Mouse (Mus musculus): Measurements from ENCODE around the gene Snx20. TPM values are rescaled to one million over a fixed set of nuclear protein-coding genes. Genes with fewer than 3 reads are reported as not detected.
A peak's percentile ranks its signal among the peaks of the same experiment; 100 is the strongest.

Gene Snx20
- polyA plus RNA-seq, 1 experiment from 2014 or later, result 1.1 TPM

DNA sequence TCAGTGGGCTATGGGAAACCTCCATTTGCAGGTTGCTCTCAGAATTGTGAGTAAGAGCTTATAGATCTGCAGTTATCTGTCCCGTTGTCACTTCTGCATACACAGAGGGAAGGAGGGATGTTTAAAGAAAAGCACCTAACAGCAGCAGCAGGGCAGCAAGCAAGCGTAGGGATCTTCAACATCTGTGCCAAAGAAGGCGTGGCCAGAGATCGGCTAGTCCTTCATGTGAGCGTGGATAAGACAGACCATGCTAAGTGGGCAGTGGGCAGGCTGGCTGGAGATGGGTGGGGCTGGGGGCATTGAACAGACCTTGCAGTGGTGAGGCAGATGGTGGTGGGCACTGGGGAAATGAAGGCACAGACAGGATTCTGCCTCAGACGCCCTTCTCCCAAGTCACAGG lies 45.7 kb downstream of the Snx20 start:
- ATAC-seq (ENCODE audit: low read depth), result no peak
- WGBS, result 85% methylated on average over 6 of the region's 6 CpGs
- no peak overlapping the region for H3K9ac ChIP-seq
- no peak overlapping the region for H3K4me2 ChIP-seq
- no peak overlapping the region for H3K4me3 ChIP-seq
- no peaks in the 10 kb centered on the region for H3K27me3 ChIP-seq
- no peak overlapping the region for H3K27ac ChIP-seq (replicated peaks)
- H3K36me3 ChIP-seq, result peaks cover 28% of the 10 kb centered on the region
- no peaks in the 10 kb centered on the region for H3K4me1 ChIP-seq (replicated peaks)
- H3K9me3 ChIP-seq, result no peaks in the 10 kb centered on the region

DNA sequence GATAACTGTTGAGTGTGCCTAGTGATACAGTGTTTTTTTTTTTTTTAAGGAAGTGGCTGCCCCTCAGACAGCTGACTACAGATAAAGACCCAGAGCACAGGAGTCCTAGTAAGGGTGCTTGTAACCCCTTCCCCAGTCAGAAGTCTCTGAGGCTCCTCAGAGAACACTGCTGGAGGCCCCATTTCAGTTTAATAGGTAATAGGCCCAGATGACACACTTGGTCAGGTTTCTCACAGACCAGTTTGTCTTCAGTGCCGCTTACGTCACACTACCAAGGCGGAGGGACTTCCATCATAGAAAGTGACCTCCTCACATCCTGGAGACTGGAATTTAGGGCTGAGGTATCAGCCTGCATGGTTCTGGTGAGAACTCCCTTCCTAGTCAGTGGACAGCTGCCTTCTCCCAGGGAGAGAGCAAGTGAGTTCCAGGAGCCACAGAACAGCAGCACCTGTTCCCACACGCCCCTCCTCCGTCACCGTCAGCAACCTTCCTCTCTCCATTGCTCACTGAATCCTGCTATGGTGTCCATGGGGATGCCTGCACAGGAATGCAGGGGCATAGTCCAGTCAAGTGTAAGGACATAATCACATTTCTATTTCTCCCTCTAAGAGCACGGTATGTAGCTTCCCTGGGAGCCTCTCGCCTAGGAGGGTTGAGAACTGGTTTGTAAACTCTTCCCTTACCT lies 47.6 kb downstream of the Snx20 start:
- no peak for ATAC-seq (ENCODE audit: low read depth)
- H3K27ac ChIP-seq (replicated peaks), result no peak overlapping the region
- WGBS, result 89% methylated on average over 8 of the region's 8 CpGs
- no peaks in the 10 kb centered on the region for H3K27me3 ChIP-seq
- H3K9me3 ChIP-seq, result no peaks in the 10 kb centered on the region
- no peak overlapping the region for H3K4me3 ChIP-seq
- H3K36me3 ChIP-seq, result peaks cover 32% of the 10 kb centered on the region
- no peaks in the 10 kb centered on the region for H3K4me1 ChIP-seq (replicated peaks)
- no peak overlapping the region for H3K9ac ChIP-seq
- no peak overlapping the region for H3K4me2 ChIP-seq

DNA sequence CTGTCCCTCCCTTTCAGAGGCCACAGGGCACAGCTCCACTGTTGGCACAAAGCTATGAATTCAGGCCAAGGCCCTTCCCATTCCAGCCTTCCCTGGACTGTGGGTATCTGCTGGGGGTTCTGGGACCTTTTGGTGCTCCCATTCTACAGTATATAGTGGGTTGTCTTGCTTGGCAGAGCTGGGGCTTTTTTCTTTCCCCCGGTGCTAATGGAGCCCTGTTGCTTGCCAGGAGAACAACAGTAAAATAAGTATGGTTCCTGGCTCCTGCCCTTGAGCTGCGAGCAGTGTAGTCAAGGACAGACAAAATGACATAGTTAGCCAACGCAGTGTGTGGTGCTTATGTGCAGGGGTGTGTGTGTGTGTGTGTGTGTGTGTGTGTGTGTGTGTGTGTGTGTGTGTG lies 52.1 kb downstream of the Snx20 start:
- H3K27ac ChIP-seq (replicated peaks), result no peak overlapping the region
- H3K4me1 ChIP-seq (replicated peaks), result peaks cover 16% of the 10 kb centered on the region
- no peak for ATAC-seq (ENCODE audit: low read depth)
- no peak overlapping the region for H3K4me2 ChIP-seq
- no peak overlapping the region for H3K9ac ChIP-seq
- no peak overlapping the region for H3K4me3 ChIP-seq
- H3K9me3 ChIP-seq, result no peaks in the 10 kb centered on the region
- 92% methylated on average over 3 of the region's 3 CpGs for WGBS
- H3K36me3 ChIP-seq, result peaks cover 21% of the 10 kb centered on the region
- H3K27me3 ChIP-seq, result no peaks in the 10 kb centered on the region

DNA sequence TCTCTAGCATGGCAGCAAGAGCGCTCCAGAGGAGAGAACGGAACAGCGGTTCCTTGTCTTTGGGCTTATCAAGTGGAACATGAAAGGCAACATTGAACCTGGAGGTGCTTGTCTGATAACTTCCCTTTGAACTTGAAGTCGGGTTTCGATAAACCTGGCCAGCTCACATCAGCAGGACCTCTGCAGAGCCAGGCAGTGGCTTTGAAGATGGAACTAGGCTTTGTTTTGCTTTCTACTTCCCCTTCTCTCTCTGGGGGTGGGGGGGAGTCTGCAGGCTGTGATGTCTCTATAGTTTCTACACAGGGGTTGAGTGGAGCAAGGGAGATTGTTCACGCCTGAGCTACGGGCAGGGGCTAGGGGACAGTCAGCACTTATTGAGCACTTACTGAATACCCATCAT lies 55.1 kb downstream of the Snx20 start:
- WGBS, result 88% methylated on average over 7 of the region's 7 CpGs
- no peaks in the 10 kb centered on the region for H3K9me3 ChIP-seq
- no peak overlapping the region for H3K4me2 ChIP-seq
- H3K36me3 ChIP-seq, result peaks cover 14% of the 10 kb centered on the region
- H3K27ac ChIP-seq (replicated peaks), result no peak overlapping the region
- H3K9ac ChIP-seq, result no peak overlapping the region
- no peak for ATAC-seq (ENCODE audit: low read depth)
- peaks cover 31% of the 10 kb centered on the region for H3K4me1 ChIP-seq (replicated peaks)
- no peaks in the 10 kb centered on the region for H3K27me3 ChIP-seq
- H3K4me3 ChIP-seq, result no peak overlapping the region

DNA sequence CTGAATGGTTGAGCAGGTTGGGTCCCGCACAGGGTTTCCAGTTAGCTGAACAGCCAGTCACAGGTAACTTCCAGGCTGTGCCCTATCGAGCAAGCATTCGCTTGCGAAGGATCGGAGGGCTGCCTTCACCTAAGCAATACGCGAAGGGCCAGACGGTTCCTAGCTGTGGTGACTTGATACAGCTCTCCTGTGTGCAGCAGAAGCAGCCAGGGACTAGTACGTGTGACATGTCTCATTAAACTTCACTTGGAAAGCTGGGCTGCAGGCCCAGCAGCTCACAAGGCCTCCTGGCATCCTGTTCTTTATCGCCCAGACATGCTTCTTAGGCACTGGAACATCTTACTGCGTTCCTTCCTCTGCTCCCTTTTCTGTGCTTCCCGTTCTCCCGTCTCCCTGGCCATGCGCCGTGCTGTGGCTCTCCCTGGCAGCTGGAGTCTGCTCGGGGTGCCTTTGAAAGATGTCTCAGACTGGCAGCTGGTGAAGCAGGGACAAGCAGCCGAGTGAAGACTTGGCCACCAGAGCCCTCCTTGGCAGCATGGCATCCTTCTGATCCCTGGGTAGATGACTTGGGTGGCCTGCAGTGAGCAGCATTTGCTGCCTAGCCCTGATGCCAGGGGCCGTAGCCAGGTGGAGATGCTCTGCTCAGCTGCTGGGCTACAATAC lies 56.1 kb downstream of the Snx20 start:
- 86% methylated on average over 18 of the region's 18 CpGs for WGBS
- H3K4me3 ChIP-seq, result no peak overlapping the region
- H3K36me3 ChIP-seq, result peaks cover 14% of the 10 kb centered on the region; the same call in 1 of the 2 replicates
- ATAC-seq (ENCODE audit: low read depth), result no peak
- no peak overlapping the region; the same call in 1 of the 2 replicates for H3K9ac ChIP-seq
- 0 out of 2 replicates have a peak overlapping the region, but pooled peaks have one; percentile 18 for H3K27ac ChIP-seq (replicated peaks)
- H3K27me3 ChIP-seq, result no peaks in the 10 kb centered on the region
- H3K4me1 ChIP-seq (replicated peaks), result peaks cover 31% of the 10 kb centered on the region
- H3K9me3 ChIP-seq, result no peaks in the 10 kb centered on the region
- no peak overlapping the region for H3K4me2 ChIP-seq

DNA sequence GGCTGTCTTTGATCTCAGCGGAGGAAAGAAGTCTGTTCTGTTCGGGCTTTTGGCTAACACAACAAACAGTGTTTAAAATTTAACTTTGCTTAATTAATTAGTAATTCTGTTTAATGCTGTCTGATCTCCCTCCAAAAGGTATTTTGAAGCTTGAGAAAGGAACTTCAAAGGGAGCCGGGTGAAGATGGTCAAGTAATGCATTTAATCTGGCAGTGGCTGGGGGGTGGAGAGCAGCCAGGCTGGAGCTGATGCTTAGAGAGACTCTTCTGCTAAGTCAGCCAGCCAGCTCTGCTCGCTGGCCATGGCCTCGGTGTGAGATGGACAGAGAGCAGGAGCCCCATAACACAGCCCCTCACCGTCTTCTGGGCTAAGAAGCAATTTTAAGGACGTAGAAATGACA lies 56.7 kb downstream of the Snx20 start:
- Histone ChIP-seq H3K4me3 (no peak overlapping the region), H3K36me3 (peaks cover 18% of the 10 kb centered on the region; the same call in 1 of the 2 replicates), H3K9me3 (no peaks in the 10 kb centered on the region), H3K27me3 (no peaks in the 10 kb centered on the region), H3K27ac (replicated peaks) (0 out of 2 replicates have a peak overlapping the region, but pooled peaks have one; percentile 23), H3K9ac (no peak overlapping the region), H3K4me1 (replicated peaks) (peaks cover 31% of the 10 kb centered on the region), H3K4me2 (no peak overlapping the region)
- no peak for ATAC-seq (ENCODE audit: low read depth)
- WGBS, result 44% methylated on average over 7 of the region's 7 CpGs

DNA sequence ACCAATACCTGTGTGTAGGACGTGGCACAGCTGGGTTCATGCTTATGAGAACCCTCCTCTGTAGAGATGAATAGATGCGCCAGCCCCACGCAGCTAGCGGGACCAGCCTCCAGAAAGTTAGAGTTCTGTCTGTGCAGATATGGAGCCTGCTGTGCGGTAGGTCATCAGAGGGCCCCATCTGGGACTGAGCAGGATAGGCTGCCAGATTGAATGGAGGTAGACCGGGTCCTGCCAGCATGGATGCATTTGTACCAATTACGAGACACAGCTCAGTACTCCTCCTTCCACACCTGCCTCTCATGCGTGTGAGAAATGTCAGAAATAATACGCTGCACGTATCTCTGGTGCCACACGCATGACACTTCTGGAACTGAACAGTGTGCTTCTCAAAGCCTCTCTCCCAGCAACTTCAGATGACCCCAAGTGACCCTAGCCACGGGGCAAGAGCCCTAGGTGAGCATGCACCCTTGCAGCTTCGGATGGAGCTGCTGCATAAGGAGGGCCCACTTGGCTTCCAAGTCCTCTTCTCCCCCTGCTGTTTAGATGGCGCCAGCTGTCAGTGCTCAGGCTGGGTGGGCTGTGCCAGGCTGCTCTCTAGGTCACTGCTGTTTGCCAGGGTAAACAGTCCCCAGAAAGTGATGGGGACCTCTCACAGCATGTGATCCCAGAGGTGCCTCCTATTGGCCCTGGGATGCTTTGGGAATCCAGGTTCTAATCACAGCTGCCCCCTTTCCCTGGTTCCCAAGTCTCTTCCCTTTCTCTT lies 57.3 kb downstream of the Snx20 start:
- peak overlapping the region; percentile 23; the same call in 1 of the 2 replicates for H3K27ac ChIP-seq (replicated peaks)
- H3K36me3 ChIP-seq, result peaks cover 18% of the 10 kb centered on the region; the same call in 1 of the 2 replicates
- H3K27me3 ChIP-seq, result no peaks in the 10 kb centered on the region
- no peaks in the 10 kb centered on the region for H3K9me3 ChIP-seq
- peaks cover 32% of the 10 kb centered on the region for H3K4me1 ChIP-seq (replicated peaks)
- no peak overlapping the region for H3K4me3 ChIP-seq
- 58% methylated on average over 14 of the region's 14 CpGs for WGBS
- H3K9ac ChIP-seq, result no peak overlapping the region
- peak; percentile 52; the same call in 1 of the 2 replicates for ATAC-seq (ENCODE audit: low read depth)
- H3K4me2 ChIP-seq, result no peak overlapping the region

DNA sequence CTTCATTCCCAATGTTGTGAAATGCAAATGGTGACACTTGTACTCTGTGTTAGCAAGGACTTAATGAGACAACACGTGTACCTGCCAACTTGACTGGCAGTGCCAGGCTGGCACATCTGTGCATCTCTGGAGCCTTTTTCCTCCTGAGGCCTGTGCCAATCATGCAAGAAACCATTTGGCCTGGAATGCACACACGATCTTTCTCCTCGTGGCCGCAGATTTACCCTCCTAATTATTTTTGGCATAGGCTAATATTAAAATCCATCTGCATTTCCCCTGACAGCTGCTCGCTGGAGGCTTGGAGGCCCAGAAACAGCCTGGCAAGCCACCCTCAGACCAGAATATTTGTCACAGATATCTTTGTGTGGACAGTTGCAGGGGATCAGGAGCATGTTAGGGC lies 58.3 kb downstream of the Snx20 start:
- 0 out of 2 replicates have a peak overlapping the region, but pooled peaks have one; percentile 5 for H3K27ac ChIP-seq (replicated peaks)
- ATAC-seq (ENCODE audit: low read depth), result no peak
- H3K4me1 ChIP-seq (replicated peaks), result peaks cover 40% of the 10 kb centered on the region

More for the DNA sequence above, 58.3 kb downstream of the Snx20 start:
- H3K9me3 ChIP-seq, result no peaks in the 10 kb centered on the region
- 65% methylated on average over 5 of the region's 5 CpGs for WGBS
- H3K27me3 ChIP-seq, result no peaks in the 10 kb centered on the region
- no peak overlapping the region for H3K9ac ChIP-seq
- H3K36me3 ChIP-seq, result 0 out of 2 replicates have a peak, but pooled peaks cover 9% of the 10 kb centered on the region
- H3K4me3 ChIP-seq, result no peak overlapping the region
- H3K4me2 ChIP-seq, result no peak overlapping the region

Other genes with a start within 250 kb of the Snx20 start
- gene Nkd1, start 114.8 kb downstream of the Snx20 start, polyA plus RNA-seq (2015; fragmentation: Nextera tagmentation; extraction: Ambion mirVana), result 48.9 and 52.3 TPM in 2 replicates
- gene Nod2, start 11.2 kb upstream of the Snx20 start, polyA plus RNA-seq (2015; fragmentation: Nextera tagmentation; extraction: Ambion mirVana), result 0.10 TPM in 1 of 2 replicates, not detected in the other
- 15.4 and 15.5 TPM in 2 replicates for gene Cyld, start 60.9 kb upstream of the Snx20 start, polyA plus RNA-seq (2015; fragmentation: Nextera tagmentation; extraction: Ambion mirVana)

Measured in neural tube, embryonic 13.5 days (tissue).